Mouse (Mus musculus): ENCODE measurements around the gene Naa15. TPM values are rescaled to one million over a fixed set of nuclear protein-coding genes. Genes with fewer than 3 reads are reported as not detected.

Gene Naa15
- total RNA-seq, 2 experiments from 2014 or later: 40.2 to 51.9 TPM

DNA sequence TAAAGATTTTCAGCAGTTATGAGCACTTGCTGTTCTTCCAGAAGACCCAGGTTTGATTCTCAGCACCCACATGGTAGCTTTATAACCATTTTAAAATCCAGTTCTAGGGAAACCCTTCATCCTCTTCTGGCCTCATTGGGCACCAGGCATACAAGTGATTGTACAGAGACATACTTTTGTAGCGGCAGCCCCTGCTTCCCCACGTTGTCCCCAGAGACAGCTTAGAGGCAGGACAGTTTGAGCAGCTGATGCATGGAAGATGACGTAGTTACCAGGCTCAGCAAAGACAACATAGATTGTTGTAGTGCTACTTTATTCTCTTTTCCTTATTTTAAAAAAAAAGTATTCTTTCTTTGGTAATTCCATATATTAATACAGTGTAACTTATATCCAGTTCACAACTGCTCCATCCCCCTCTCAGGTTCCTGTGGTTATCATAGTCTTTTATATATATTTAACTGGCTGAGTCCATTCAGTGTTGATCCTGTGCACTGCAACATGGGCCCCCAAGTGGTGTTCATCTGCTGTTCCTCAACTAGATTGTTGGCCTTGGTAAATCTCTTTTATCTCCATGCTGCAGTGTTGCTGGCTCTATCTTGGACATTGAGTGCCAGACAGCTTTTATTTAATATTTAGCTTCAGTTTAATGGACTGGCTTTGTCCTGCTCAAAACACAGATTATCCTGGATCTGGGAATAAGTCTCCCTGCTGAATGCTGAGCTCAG, 20.1 kb downstream of the Naa15 start:
- DNase-seq: no peak

DNA sequence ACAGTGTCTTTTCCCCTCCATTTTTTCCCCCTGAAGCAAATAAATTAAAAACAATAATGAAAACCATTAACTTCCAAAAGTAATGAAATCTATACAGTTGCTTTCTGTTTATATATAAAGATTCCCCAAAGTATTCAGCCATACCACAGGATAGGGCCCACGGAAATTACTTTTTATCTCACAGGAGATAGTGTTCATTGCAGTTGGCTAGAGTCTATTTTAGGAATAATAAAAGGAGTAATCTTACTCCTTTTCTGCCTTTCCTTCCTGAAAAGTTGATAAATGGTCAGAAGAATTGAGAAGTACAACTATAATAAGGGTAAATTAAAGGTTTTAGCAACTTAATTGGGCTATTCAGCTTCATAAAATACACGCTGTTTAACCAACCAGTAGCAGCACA, 53.6 kb downstream of the Naa15 start:
- DNase-seq: no peak

DNA sequence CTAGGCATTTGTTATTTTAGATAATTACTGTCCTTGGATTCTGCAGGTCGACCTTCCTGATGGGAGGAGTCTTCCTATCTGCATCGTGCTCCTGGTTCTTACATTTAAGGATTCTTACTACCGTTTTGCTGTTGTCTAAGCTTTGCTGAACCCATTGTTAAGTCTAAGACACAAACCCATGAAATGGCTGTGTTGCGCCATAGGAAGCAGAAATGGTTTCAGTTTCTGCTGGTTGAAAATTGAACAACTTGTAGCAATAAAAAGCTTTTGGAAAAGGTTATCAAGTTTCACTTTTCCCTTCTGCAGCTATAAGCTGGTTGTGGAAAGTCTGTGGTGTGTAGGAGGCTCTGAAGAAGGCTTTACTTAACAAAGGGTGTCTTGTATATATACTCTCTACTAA, 60.8 kb downstream of the Naa15 start:
- DNase-seq: no peak

DNA sequence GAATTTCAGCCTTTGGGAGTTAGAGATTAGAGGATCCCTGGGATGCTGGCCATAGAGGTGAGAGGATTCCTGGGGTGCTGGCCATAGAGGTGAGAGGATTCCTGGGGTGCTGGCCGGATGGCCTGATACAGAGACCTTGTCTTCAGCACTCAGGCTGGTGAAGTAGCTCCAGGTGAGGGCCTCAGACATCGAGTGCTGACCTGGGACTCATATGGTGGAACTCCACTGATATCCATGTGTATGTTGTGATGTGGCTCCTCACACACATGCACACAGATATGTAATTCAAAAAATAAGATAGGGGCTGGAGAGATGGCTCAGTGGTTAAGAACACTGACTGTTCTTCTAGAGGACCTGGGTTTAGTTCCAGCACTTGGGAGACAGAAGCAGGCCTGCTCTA, 64.9 kb downstream of the Naa15 start:
- DNase-seq: no peak

DNA sequence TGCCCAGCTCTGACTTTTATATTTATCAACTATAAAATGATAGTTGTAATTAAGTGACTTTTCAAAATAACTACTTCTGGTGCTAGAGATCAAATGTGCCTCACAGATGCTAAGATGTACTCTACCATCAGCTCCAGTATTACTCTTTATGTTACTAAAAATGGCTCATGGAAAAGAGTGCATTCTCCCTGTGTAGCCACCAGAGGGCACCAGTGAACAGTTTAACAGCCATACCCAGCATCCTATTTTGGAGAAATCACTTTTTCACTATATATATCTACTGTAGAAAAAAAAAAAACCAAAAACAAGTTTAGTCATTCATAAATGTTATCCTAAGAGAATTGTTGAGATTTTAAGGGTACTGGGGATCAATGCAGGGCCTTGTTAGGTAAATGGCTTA, 66.1 kb downstream of the Naa15 start:
- DNase-seq: peak; percentile 70

DNA sequence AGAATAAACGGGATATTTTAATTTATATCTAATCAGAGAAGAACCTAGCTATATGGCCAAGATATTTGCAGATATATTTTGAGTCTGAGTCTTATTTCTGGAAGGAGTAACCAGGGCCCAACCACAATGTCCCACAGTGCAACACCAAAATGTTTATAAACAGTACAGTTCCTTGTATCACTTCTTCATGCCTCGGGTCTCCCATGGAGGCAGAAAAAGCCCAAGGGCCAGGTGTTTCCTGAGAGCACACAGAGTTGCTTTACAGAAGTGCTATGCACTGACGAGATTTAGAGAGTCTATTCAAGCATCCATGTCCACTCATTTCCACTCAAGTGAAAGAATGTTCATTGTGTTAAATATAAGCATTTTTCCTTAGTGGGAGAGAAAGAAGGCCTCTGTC, 66.9 kb downstream of the Naa15 start:
- DNase-seq: no peak

DNA sequence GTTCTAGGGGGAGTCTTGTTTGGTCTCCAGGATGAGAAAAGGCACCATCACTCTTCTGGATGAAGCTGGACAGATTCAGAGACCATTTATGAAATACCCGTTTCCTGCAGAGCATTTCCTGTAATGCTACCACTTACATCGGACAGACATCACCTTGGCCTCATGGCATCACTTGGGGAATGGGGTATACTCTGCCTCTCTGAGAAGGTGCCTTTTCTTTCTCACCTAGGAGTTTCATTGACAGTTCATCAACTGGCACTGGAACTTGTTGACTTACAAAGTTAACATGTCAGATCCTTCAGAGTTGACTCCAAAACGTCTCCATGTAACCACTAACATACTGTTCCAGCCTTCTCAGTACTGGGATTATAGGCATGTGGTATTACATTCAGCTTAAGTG, 67.8 kb downstream of the Naa15 start:
- DNase-seq: no peak

- DNase-seq: peak; percentile 97
Observed at GRCm38 (mm10) chr3:51483741-51484359, 68.9 kb downstream of the Naa15 start, which contains the start of gene Rab33b. TSS of gene Rab33b (plus strand) at chr3:51483920.

DNA sequence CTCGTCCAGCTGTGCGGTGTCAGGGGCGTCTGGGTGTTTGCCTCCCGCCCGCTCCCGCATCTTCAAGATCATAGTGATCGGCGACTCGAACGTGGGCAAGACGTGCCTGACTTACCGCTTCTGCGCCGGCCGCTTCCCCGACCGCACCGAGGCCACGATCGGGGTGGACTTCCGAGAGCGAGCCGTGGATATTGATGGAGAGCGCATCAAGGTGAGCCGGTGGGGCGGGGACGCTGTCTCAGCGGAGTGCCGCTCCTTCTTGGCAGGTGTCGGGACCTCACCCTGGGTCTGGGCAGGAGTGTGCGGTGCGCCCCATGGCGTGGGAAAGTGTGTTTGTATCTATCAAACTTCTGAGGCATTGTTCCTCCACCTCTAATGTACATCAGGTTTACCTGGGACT, 69.4 kb downstream of the Naa15 start:
- no peak for DNase-seq

DNA sequence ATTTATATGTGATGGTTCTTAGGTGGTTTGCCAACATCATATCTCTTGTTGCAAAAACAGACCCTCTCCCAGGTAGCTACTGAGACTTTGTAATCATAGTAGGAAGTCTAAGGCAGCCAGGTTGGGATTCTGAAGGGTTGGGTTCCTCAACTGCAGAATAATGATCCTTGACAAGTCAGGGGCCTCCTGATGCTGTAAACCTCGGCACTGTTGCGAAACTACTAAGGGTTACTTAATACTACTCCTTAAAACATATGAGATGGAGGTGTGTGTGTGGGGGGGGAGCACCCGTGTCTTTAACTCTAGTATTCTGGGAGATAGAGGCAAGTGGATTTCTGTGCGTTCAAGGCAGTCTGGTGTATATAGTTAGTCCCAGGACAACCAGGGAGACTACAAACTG, 70.4 kb downstream of the Naa15 start:
- DNase-seq: no peak

- peak; percentile 18 for DNase-seq
Observed at GRCm38 (mm10) chr3:51486491-51487195, 71.7 kb downstream of the Naa15 start.

- no peak for DNase-seq
Observed at GRCm38 (mm10) chr3:51490088-51490753, 75.3 kb downstream of the Naa15 start.

DNA sequence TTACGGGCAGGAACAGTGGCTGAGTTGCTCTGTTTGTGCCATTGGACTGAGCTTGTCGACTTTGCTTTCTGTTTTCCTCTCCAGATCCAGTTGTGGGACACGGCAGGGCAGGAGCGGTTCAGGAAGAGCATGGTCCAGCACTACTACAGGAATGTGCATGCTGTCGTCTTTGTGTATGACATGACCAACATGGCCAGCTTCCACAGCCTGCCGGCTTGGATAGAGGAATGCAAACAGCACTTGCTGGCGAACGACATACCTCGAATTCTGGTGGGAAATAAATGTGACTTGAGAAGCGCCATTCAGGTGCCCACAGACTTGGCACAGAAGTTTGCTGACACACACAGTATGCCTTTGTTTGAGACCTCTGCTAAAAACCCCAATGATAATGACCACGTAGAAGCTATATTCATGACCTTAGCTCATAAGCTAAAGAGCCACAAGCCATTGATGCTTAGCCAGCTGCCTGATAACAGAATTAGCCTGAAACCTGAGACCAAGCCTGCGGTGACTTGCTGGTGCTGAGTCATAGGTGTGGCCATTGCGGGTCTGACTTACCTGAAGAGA, 78.4 kb downstream of the Naa15 start:
- DNase-seq: no peak

GRCm38 (mm10) chr3:51494466-51494865, 79.5 kb downstream of the Naa15 start:
- no peak for DNase-seq

DNA sequence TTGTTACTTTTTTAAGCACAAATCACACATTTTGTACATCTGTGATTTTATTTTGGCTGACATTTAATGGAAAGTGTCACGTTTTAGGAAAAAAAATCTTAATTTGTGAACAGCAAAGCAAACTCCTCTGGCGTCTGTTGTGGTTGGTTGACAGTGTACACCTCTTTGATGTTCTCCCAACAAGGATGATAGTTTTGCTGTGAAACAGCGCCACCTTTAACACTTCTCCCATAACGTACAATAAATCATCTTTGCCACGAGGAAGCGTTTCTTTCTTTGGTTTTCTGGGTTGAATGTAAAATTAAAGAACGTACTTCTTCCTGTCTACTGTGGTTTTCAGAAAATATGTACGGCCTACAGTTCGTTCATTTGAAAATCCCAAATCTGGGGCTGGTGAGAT, 80.7 kb downstream of the Naa15 start:
- DNase-seq: no peak

GRCm38 (mm10) chr3:51497978-51498377, 83.0 kb downstream of the Naa15 start:
- no peak for DNase-seq

DNA sequence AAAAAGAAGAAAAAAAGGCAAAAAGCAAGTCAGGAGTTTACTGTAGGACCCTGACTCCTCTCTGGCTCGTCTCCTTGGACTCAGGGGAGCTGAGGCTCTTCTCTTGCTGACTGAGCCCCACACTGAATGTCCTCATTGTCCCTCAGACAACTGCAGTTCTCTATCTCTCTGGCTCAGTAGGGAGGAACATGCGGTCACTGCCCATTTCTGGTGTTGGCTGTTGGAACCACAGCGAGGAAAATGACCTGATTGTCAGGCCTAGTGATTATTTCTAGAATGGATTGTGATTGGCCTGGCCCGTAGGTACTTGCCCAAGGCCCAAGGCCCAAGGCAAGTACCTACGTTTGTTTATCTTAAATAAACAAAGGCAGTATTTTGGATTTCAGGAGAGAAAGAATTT, 83.7 kb downstream of the Naa15 start:
- DNase-seq: no peak

GRCm38 (mm10) chr3:51499876-51500275, 84.9 kb downstream of the Naa15 start:
- no peak for DNase-seq

- DNase-seq: no peak
Observed at GRCm38 (mm10) chr3:51504385-51504952, 89.5 kb downstream of the Naa15 start.

DNA sequence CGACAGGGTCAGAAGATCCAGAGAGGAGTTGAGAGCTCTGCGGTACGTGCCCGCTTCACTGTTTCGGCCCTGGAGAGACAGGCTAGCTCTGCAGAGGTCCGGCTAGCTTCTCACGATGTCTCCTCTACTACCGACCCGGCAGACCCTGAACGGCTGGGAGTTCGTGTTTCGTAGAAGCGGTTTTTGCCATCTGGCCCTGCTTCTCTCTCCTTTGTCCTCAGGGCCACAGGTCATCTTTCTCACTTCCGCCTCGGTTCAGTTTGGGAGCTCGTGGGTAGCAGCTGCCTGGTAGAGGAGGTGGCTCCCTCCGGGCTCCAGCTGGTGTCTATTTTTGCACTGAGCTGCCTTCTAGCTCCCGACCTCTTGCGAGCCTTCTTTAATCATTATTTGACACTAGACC, 90.5 kb downstream of the Naa15 start:
- DNase-seq: peak; percentile 12

GRCm38 (mm10) chr3:51510903-51511302, 96.0 kb downstream of the Naa15 start:
- DNase-seq: peak; percentile 86

DNA sequence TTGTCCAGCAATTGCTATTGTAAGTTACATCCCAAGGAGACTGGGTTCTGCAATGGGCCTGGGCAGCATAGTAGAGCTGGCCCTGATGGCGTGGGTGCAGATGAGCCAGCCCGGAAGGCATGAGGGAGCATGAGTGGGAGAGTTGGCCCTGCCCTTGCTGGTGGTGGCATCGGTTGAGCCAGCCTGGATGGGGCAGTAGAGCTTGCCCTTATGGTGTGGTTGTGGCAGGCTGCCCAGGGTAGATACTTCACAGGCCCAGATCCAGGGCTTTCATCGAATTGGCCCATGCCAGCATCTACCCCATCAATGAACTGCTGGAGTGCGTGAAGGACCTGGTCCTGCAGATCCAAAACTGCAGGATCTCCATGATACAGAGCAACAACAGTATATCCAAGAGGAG, 97.0 kb downstream of the Naa15 start:
- peak; percentile 13 for DNase-seq

Data from adrenal gland, postnatal 10 days (tissue).